Mouse (Mus musculus) heart, adult 18-20 months (tissue): Measurements from ENCODE around the gene Gm21860. TPM values are rescaled to one million over a fixed set of nuclear protein-coding genes. Genes with fewer than 3 reads are reported as not detected.

ENCODE experiments used
- total RNA-seq, 2 experiments: library from RNA; stranded (reverse); gene quantifications; 2 replicates each; pipeline ENCODE4 v1.2.3; 2021

Gm21860 gene
- total RNA-seq, 2 experiments from 2014 or later = not detected

Other genes starting within 250 kb of the Gm21860 start
- not detected for gene Gm47283, start 29.9 kb upstream of the Gm21860 start, total RNA-seq
- not detected for gene Gm21748, start 84.4 kb upstream of the Gm21860 start, total RNA-seq